Mouse (Mus musculus) myocyte (in vitro differentiated cells): ENCODE data around the gene Cfap69. TPM values are rescaled to one million over a fixed set of nuclear protein-coding genes. Genes with fewer than 3 reads are reported as not detected.
A peak's percentile ranks its signal among the peaks of the same experiment; 100 is the strongest.

Experiments
- H3K27me3 ChIP-seq: one replicate; pipeline ENCODE4 v1.6.1; 2011; ENCODE audit not compliant: control insufficient read depth, insufficient read depth, insufficient read length
- H3K36me3 ChIP-seq: one replicate; pipeline ENCODE4 v1.6.1; 2011; ENCODE audit not compliant: control insufficient read depth, insufficient read depth
- H3K4me2 ChIP-seq: one replicate; pipeline ENCODE4 v1.6.1; 2011; ENCODE audit warnings: low read depth, control low read depth
- H3K4me3 ChIP-seq: one replicate; pipeline ENCODE4 v1.5.1; 2011; ENCODE audit warnings: mild to moderate bottlenecking, control low read depth, moderate library complexity
- H3K79me2 ChIP-seq: one replicate; pipeline ENCODE4 v1.6.1; 2011; ENCODE audit not compliant: control insufficient read depth, insufficient read depth
- H3ac ChIP-seq: one replicate; pipeline ENCODE4 v1.6.1; 2011; ENCODE audit not compliant: control insufficient read depth, insufficient read length
- CEBPB ChIP-seq: IDR thresholded peaks from 2 replicates; pipeline ENCODE4 v1.6.1; 2011; ENCODE audit warnings: mild to moderate bottlenecking, moderate library complexity; ENCODE audit not compliant: poor library complexity, insufficient read depth, severe bottlenecking
- E2F4 ChIP-seq: IDR thresholded peaks from one replicate; pipeline ENCODE4 v1.6.1; 2011; ENCODE audit warnings: mild to moderate bottlenecking, control low read depth, moderate library complexity; ENCODE audit not compliant: insufficient read depth
- MAX ChIP-seq: IDR thresholded peaks from one replicate; pipeline ENCODE4 v1.6.1; 2011; ENCODE audit warnings: low read depth, mild to moderate bottlenecking, control low read depth
- MYOD1 ChIP-seq, 3 experiments: IDR thresholded peaks; one replicate each; pipeline ENCODE4 v1.6.1; 2011; ENCODE audit warnings: control low read depth in 2 of 3, low read depth in 2 of 3, mild to moderate bottlenecking in 2 of 3, moderate library complexity in 1 of 3; ENCODE audit not compliant: insufficient read length in 2 of 3, control insufficient read depth in 1 of 3
- MYOG ChIP-seq, 3 experiments: IDR thresholded peaks; one replicate each; pipeline ENCODE4 v1.6.1; 2011; ENCODE audit warnings: control low read depth in 2 of 3, low read depth in 2 of 3, mild to moderate bottlenecking in 2 of 3; ENCODE audit not compliant: insufficient read length in 2 of 3, control insufficient read depth in 1 of 3, insufficient read depth in 1 of 3
- POLR2A ChIP-seq: IDR thresholded peaks from one replicate; pipeline ENCODE4 v1.6.1; 2011; ENCODE audit warnings: low read depth, mild to moderate bottlenecking, control low read depth, moderate library complexity; ENCODE audit not compliant: insufficient read length
- POLR2AphosphoS2 ChIP-seq: IDR thresholded peaks from one replicate; pipeline ENCODE4 v1.6.1; 2011; ENCODE audit warnings: low read depth, control low read depth; ENCODE audit not compliant: insufficient read length
- REST ChIP-seq: IDR thresholded peaks from one replicate; pipeline ENCODE4 v1.6.1; 2011; ENCODE audit warnings: mild to moderate bottlenecking, control low read depth, moderate library complexity; ENCODE audit not compliant: insufficient read depth, insufficient read length
- SRF ChIP-seq: IDR thresholded peaks from one replicate; pipeline ENCODE4 v1.6.1; 2011; ENCODE audit warnings: low read depth; ENCODE audit not compliant: control insufficient read depth, insufficient read length
- TCF12 ChIP-seq: IDR thresholded peaks from one replicate; pipeline ENCODE4 v1.6.1; 2011; ENCODE audit warnings: mild to moderate bottlenecking, control low read depth; ENCODE audit not compliant: poor library complexity, insufficient read depth, severe bottlenecking
- TCF3 ChIP-seq: IDR thresholded peaks from one replicate; pipeline ENCODE4 v1.6.1; 2011; ENCODE audit warnings: low read depth, control low read depth; ENCODE audit not compliant: insufficient read length
- USF1 ChIP-seq: IDR thresholded peaks from one replicate; pipeline ENCODE4 v1.6.1; 2011; ENCODE audit warnings: low read depth, mild to moderate bottlenecking, control low read depth, moderate library complexity
- polyA plus RNA-seq: library from polyadenylated mRNA; unstranded; fragments of >200 nt; fragmentation: generic; extraction: Trizol; gene quantifications from one replicate; pipeline ENCODE4 v1.2.1, GENCODE M21; 2012; ENCODE audit warnings: missing spikeins

Gene Cfap69
- polyA plus RNA-seq, 1 experiment, result 2.3 TPM

DNA sequence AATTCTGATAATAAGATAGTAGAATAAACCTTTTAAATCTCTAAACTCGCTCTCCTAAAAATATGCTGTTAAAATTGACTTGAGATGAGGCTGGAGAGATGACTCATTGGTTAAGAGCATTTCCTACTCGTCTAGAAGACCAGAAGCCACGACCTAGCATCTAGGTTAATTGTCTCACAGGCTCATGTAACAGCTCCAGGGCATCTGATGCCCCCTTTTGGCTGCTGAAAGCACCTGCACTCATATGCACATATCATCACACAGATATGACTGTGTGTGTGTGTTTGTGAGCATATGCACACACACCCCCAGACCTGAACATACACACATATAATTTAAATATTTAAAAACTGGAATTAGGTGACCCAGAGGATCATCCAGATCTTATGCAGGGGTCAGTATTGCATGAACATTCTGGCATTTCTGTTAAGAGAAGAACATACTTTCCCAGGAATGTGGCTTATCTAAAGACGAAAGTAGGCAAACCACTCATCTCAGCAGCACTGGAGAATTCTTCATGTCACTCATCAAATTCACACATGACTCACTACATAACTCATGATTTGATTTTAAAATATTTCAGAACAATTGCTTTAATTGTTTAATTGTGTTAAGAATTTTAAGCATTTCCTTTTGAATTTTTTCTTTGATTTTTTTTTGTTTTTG lies 102.9 kb downstream of the Cfap69 start:
- no peak for TF ChIP-seq CEBPB
- TF ChIP-seq POLR2AphosphoS2, result no peak
- no peak for TF ChIP-seq MYOD1 (IDR thresholded peaks at IDR 0.05; ENCODE audit: control insufficient read depth in 1 of 3, insufficient read length in 2 of 3, low read depth in 2 of 3)
- TF ChIP-seq SRF, result no peak
- no peak for TF ChIP-seq POLR2A
- no peak for TF ChIP-seq TCF3
- no peak for TF ChIP-seq MYOG (IDR thresholded peaks at IDR 0.05; ENCODE audit: control insufficient read depth in 1 of 3, insufficient read depth in 1 of 3, insufficient read length in 2 of 3, low read depth in 2 of 3)
- no peak for TF ChIP-seq MAX
- no peak for TF ChIP-seq REST
- no peak for TF ChIP-seq E2F4
- TF ChIP-seq USF1, result no peak
- no peak for TF ChIP-seq TCF12
- Histone ChIP-seq H3K36me3 (no peaks in the 10 kb centered on the region), H3ac (no peak overlapping the region), H3K4me2 (no peak overlapping the region), H3K27me3 (no peaks in the 10 kb centered on the region), H3K4me3 (no peak overlapping the region), H3K79me2 (peaks cover 12% of the 10 kb centered on the region)

GRCm38 (mm10) chr5:5559798-5560197 lies 104.2 kb downstream of the Cfap69 start:
- TF ChIP-seq TCF12 (no peak), CEBPB (no peak), POLR2AphosphoS2 (no peak), USF1 (no peak), MAX (no peak), REST (no peak), TCF3 (no peak), MYOD1 (IDR thresholded peaks at IDR 0.05; ENCODE audit: control insufficient read depth in 1 of 3, insufficient read length in 2 of 3, low read depth in 2 of 3) (no peak), E2F4 (no peak), MYOG (IDR thresholded peaks at IDR 0.05; ENCODE audit: control insufficient read depth in 1 of 3, insufficient read depth in 1 of 3, insufficient read length in 2 of 3, low read depth in 2 of 3) (no peak), SRF (no peak), POLR2A (no peak)
- H3K27me3 ChIP-seq, result no peaks in the 10 kb centered on the region
- H3K79me2 ChIP-seq, result peaks cover 12% of the 10 kb centered on the region
- H3K4me2 ChIP-seq, result peak overlapping the region; percentile 79
- H3ac ChIP-seq, result no peak overlapping the region
- peak overlapping the region; percentile 52 for H3K4me3 ChIP-seq
- no peaks in the 10 kb centered on the region for H3K36me3 ChIP-seq

DNA sequence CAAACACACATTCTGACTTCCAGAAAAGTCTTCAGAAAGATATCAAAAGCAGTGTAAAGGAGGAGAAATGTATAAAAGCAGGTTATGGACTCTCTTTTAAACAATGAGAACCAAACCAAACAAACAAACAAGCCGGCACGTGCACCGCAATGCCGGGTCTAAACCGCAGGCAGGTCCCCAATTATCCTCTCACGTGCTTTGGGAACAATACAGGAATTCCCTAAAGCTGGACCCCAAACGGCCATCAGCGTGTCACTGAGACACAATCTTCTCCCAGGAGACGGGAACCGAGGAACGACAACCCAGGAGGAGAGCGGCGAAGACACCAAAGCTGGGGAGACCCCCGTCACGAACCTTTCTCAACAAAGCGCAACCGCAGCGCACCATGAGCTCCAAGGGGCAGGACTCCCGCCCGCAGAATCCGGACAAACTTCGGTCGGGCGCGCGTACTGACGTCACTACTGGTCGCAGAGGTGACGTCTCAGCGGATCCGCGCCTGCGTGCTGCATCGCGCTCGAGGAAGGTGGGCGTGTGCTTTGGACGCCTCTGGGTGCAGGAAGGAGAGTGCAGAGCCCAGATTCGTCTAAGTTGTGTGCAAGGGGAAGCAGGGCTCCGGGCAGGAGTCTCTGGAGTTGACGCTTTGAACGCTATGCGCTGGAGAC lies 104.8 kb downstream of the Cfap69 start, which contains the start of gene Gtpbp10:
TSS of gene Gtpbp10 (minus strand) at position 460 of the 662 bp plus-strand sequence.
- Histone ChIP-seq H3ac (peak within 1 kb of the TSS; percentile 1), H3K36me3 (no peaks in the 10 kb centered on the region), H3K4me2 (peak within 1 kb of the TSS; percentile 88), H3K4me3 (peak within 1 kb of the TSS; percentile 52), H3K27me3 (no peaks in the 10 kb centered on the region), H3K79me2 (peaks cover 12% of the 10 kb centered on the region)
- TF ChIP-seq POLR2AphosphoS2 (peak; percentile 64), POLR2A (peak; percentile 82), MYOG (IDR thresholded peaks at IDR 0.05; ENCODE audit: control insufficient read depth in 1 of 3, insufficient read depth in 1 of 3, insufficient read length in 2 of 3, low read depth in 2 of 3) (no peak), SRF (peak; percentile 63), REST (no peak), E2F4 (peak; percentile 19), MAX (no peak), TCF3 (no peak), MYOD1 (IDR thresholded peaks at IDR 0.05; ENCODE audit: control insufficient read depth in 1 of 3, insufficient read length in 2 of 3, low read depth in 2 of 3) (peak in 1 of 3 experiments; percentile 46), CEBPB (no peak), TCF12 (no peak), USF1 (no peak)

DNA sequence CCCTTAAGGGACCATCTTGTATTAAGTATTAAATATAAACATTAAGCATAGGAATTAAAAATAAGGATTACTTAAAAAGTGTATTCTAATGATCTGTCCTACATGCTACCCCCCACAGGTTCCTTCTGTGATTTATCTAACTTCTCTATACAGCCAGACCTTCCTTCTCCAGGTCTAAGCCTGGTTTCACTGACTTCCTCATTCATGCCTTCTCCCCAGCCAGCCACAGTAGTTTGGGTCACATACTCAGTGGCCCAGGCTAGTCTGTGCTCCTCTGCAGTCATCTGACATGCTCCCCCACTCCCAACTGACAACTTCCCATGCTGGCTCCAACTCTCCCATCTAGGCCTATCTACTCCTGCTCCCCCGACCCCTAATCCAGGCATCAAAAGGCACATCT lies 112.9 kb downstream of the Cfap69 start:
- Histone ChIP-seq H3K27me3 (no peaks in the 10 kb centered on the region), H3ac (no peak overlapping the region), H3K79me2 (no peaks in the 10 kb centered on the region), H3K4me2 (no peak overlapping the region), H3K36me3 (peaks cover 18% of the 10 kb centered on the region), H3K4me3 (no peak overlapping the region)
- TF ChIP-seq MYOD1 (IDR thresholded peaks at IDR 0.05; ENCODE audit: control insufficient read depth in 1 of 3, insufficient read length in 2 of 3, low read depth in 2 of 3), result no peak
- TF ChIP-seq CEBPB, result no peak
- TF ChIP-seq TCF12, result no peak
- no peak for TF ChIP-seq POLR2A
- TF ChIP-seq TCF3, result no peak
- no peak for TF ChIP-seq USF1
- TF ChIP-seq REST, result no peak
- no peak for TF ChIP-seq SRF
- TF ChIP-seq MYOG (IDR thresholded peaks at IDR 0.05; ENCODE audit: control insufficient read depth in 1 of 3, insufficient read depth in 1 of 3, insufficient read length in 2 of 3, low read depth in 2 of 3), result no peak
- TF ChIP-seq E2F4, result no peak
- TF ChIP-seq POLR2AphosphoS2, result no peak
- no peak for TF ChIP-seq MAX
